Mouse (Mus musculus) heart, embryonic 10.5 days (tissue): Measurements from ENCODE around the gene Aqp3. TPM values are rescaled to one million over a fixed set of nuclear protein-coding genes. Genes with fewer than 3 reads are reported as not detected.

Experiments
- DNase-seq: peaks from one replicate; pipeline ENCODE4 v3.0.0-alpha.2; 2017; ENCODE audit warnings: low spot score
- H3K27ac ChIP-seq: fragments of 300-500 bp; sonication (generic); 2 replicates; pipeline ENCODE4 v1.5.1; 2016; ENCODE audit warnings: mild to moderate bottlenecking
- H3K27me3 ChIP-seq: fragments of 300-500 bp; sonication (generic); 2 replicates; pipeline ENCODE4 v1.6.1; 2016; ENCODE audit warnings: mild to moderate bottlenecking; ENCODE audit not compliant: poor library complexity, insufficient read depth, severe bottlenecking
- H3K36me3 ChIP-seq: fragments of 300-500 bp; sonication (generic); 2 replicates; pipeline ENCODE4 v1.6.1; 2016; ENCODE audit warnings: mild to moderate bottlenecking, moderate library complexity
- H3K4me1 ChIP-seq: fragments of 300-500 bp; sonication (generic); 2 replicates; pipeline ENCODE4 v1.6.1; 2016; ENCODE audit warnings: mild to moderate bottlenecking
- H3K4me3 ChIP-seq: fragments of 300-500 bp; sonication (generic); 2 replicates; pipeline ENCODE4 v1.5.1; 2016; ENCODE audit warnings: mild to moderate bottlenecking, moderate library complexity
- H3K9me3 ChIP-seq: fragments of 300-500 bp; sonication (generic); 2 replicates; pipeline ENCODE4 v1.6.1; 2016; ENCODE audit warnings: mild to moderate bottlenecking, moderate library complexity
- WGBS: fragments of 180-500 bp; shearing (Covaris S2); methylation state at CpG from one replicate; pipeline ENCODE4 v1.1.7; 2016; 5-methylcytosine and 5-hydroxymethylcytosine counted together
- polyA plus RNA-seq: library from polyadenylated mRNA; unstranded; fragments of >200 nt; fragmentation: Nextera tagmentation; extraction: Ambion mirVana; gene quantifications from 2 replicates; pipeline ENCODE4 v1.2.1, GENCODE M21; 2016

Aqp3 gene
- polyA plus RNA-seq, 1 experiment from 2014 or later = 10.6 TPM

DNA sequence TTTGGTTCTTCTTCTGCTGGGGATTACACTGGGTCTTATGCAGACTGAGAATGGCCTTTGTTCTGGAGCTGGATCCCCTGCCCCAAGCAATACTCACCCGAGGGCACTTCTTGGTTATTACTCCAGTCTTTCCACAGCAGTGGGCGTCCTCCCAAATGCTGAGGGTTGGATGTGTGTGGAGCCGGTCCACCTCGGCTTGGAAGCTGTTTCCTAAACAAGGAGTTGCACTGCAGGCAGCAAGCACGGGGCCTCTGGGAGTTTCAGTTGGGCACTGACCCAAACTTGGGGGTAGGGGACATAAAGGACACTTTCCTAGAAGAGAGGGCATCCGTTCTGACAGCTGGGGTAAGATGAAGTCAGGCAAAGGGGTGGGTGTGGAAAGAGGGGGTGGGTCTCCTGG, 23.5 kb downstream of the Aqp3 start:
- 74% methylated on average over 6 of the region's 6 CpGs for WGBS
- 0 out of 2 replicates have a peak, but pooled peaks cover 13% of the 10 kb centered on the region for H3K4me1 ChIP-seq
- H3K36me3 ChIP-seq = no peaks in the 10 kb centered on the region
- H3K9me3 ChIP-seq = no peaks in the 10 kb centered on the region
- no peak overlapping the region for H3K27ac ChIP-seq
- no peak overlapping the region for H3K4me3 ChIP-seq
- DNase-seq = no peak
- no peaks in the 10 kb centered on the region; the same call in 1 of the 2 replicates for H3K27me3 ChIP-seq

DNA sequence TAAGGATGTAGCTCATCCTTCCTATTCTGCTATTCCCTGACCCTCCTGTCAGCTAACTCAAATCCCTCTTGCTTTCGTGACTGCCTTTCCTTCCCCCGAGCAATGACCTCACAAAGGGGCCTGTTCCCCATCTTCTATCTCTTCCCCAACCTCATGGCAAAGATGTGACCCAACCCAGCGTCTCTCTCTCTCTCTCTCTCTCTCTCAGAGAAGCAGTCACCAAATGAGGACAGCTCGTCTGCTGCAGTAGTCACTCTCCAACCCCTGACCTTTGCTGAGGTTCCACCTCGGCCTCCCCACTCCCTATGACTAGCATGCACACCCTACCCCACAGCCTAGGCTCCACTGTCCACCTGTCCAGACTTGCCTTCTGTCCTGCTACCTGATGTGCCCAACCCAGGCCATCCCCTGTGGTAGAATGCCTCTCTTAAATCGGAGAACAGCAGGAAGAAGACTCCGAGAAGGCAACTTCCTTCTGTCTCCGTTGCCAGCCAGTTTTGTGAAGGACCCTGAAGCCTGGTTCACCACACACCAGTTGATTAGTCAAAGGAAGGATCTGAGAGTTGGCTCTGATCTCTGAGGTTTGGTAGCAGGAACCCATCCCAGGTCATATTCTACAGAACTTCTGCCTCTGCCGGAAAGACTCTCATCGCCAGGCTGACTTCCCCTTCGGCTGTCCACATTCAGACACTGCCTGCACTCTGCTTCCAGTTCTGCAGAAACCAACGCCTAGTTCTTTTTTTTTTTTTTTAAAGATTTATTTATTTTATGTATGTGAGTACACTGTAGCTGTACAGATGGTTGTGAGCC, 24.8 kb downstream of the Aqp3 start:
- WGBS = 76% methylated on average over 12 of the region's 12 CpGs

DNA sequence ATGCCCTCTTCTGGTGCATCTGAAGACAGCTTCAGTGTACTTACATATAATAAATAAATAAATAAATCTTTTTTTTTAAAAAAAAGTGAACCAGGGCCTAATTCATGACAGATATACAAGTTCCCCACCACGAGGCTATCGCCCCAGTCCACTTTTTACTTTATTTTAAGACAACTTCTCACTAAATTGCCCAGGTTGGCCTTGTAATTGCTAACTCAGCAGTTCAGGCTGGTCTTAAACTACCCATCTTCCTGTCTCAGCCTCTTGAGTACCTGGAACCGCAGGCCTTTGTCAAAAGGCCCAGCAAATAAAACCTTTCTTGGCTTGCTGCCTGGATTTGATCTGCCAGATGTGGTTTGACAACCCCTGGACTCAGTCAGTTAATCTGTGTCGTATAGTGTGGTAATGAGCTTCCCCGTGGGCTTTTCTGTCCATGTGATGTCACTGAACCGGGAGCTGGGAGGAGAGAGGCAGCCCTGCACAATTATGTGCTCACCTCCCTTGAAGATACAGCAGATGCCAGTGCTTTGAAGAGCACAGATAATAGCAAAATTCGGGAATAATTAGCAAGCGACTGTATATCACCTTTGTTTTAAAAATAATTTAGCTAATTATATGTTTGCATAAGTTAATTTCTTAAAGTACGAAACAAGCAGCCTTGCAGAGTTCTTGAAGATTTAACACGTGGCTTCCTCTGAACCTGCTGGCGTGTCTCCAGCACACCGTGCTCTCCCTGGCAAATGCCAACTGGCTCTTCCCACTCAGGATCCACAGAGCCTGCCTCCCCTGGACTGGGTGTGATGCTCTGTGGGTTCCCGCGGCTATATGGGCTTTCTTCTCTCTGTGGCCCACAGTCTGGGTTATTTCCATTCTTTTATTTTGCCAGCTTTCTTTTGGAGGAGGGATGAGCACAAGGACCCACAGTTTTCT, 26.2 kb downstream of the Aqp3 start:
- H3K9me3 ChIP-seq = no peaks in the 10 kb centered on the region
- H3K4me1 ChIP-seq = 0 out of 2 replicates have a peak, but pooled peaks cover 6% of the 10 kb centered on the region
- no peak overlapping the region for H3K4me3 ChIP-seq
- H3K36me3 ChIP-seq = no peaks in the 10 kb centered on the region
- no peak for DNase-seq
- 79% methylated on average over 14 of the region's 14 CpGs for WGBS
- no peak overlapping the region for H3K27ac ChIP-seq
- no peaks in the 10 kb centered on the region; the same call in 1 of the 2 replicates for H3K27me3 ChIP-seq

More for the DNA sequence above, 24.8 kb downstream of the Aqp3 start:
- Histone ChIP-seq H3K9me3 (no peaks in the 10 kb centered on the region), H3K4me1 (0 out of 2 replicates have a peak, but pooled peaks cover 10% of the 10 kb centered on the region), H3K27ac (no peak overlapping the region), H3K36me3 (no peaks in the 10 kb centered on the region), H3K27me3 (no peaks in the 10 kb centered on the region; the same call in 1 of the 2 replicates), H3K4me3 (no peak overlapping the region)
- no peak for DNase-seq

DNA sequence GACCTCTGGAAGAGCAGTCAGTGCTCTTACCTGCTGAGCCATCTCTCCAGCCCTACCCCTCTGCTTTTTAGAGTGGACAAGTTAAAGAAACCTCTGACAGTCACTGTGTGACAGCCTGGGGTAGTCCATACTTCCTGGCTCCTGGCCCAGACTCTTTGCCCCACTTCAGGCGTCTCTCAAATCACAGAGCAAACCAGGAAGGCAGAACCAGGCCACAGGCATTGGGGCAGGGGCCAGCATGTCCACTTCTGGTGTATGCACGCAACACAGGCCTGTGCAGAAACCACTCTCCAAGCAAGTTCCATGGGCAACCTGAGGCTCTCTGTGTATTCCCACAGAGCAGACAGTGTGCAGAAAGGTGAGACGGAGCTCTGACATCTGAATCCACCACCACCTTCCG, 32.8 kb downstream of the Aqp3 start:
- Histone ChIP-seq H3K4me3 (no peak overlapping the region), H3K27ac (no peak overlapping the region), H3K4me1 (peaks cover 12% of the 10 kb centered on the region), H3K9me3 (no peaks in the 10 kb centered on the region), H3K27me3 (peaks cover 11% of the 10 kb centered on the region), H3K36me3 (no peaks in the 10 kb centered on the region)
- DNase-seq = no peak
- 74% methylated on average over 4 of the region's 4 CpGs for WGBS

DNA sequence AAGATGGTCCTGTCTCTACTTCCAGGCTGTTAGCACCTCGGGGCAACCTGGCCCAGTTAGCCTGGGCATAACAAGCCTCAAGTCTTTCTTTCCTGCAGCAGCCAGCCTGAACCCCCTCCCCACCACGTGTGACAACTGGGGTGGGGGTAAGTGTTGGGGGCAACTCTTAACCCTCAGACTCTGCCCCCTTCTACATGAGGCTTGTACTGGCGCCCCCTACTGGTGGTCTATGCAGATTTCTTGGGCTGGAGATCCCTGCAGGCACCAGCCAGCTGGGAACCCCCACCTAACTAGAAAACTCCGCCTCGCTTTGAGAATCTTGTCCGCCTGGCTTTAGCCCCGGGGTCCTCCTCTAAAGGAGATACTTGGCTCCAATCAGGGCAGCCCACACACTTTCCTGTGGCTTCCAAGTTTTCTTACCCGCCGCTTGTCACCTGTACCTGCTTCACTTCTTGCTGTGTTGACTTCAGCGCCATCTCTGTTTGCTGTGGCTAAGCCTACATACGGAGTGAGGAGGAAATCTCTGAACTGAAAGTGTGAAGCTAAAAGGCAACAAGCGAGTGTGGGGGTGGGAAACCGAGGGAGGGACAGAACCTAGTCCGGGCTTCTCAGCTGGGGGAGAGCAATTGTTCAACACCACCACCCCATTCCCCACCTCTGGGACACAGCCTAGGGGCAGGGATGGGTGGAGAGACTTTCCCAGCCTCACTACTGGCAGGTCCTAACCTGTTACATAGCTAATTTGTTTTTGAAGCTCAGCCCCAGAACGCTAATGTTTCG, 33.9 kb downstream of the Aqp3 start:
- 16% methylated on average over 16 of the region's 16 CpGs for WGBS
- Histone ChIP-seq H3K27me3 (peaks cover 11% of the 10 kb centered on the region), H3K27ac (no peak overlapping the region), H3K36me3 (no peaks in the 10 kb centered on the region), H3K9me3 (no peaks in the 10 kb centered on the region), H3K4me3 (peak overlapping the region; percentile 38), H3K4me1 (peaks cover 12% of the 10 kb centered on the region)
- no peak for DNase-seq

DNA sequence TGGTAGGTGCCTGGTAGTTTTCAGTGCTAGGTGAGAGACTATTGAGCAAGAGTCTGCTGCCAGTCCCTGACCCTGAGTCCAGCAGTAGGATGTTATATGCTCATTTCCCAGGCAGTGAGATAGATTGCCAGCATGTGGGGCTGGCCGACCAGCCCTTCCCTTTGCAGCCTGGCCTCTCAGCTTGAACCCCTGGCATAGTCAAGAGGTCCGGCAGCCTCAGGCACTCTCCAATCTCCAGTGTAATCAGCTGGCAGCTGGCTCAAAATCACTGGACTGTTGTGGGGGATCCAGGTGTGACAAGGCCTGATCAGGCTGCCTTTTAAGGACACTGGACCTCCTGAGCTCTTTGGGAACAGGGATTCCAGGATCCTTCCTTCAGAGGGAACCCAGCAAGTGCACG, 34.6 kb downstream of the Aqp3 start:
- Histone ChIP-seq H3K27ac (no peak overlapping the region), H3K9me3 (no peaks in the 10 kb centered on the region), H3K4me1 (peaks cover 12% of the 10 kb centered on the region), H3K36me3 (no peaks in the 10 kb centered on the region), H3K4me3 (no peak overlapping the region), H3K27me3 (peaks cover 11% of the 10 kb centered on the region)
- WGBS = 41% methylated on average over 3 of the region's 3 CpGs
- no peak for DNase-seq

DNA sequence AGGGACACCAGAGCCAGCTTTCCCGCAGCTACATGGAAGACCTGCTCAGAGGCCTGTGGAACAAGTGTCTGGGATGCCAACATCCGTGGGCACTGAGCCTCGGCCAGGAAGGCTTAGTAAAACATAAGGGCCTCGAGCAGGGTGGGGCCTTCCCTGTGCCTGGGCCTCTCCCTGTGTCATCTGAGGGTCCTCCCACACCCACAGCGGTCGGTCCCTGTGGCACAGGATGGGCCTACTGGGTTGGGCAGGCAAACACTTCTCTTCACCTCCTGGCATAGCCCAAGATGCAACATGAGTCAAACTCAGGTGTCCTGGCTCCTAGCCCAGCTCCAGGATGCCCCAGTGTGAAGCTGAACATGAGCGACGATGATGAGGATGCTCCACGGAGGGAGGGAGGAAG, 40.6 kb downstream of the Aqp3 start:
- Histone ChIP-seq H3K9me3 (no peaks in the 10 kb centered on the region), H3K27me3 (no peaks in the 10 kb centered on the region), H3K27ac (no peak overlapping the region), H3K4me3 (no peak overlapping the region), H3K36me3 (no peaks in the 10 kb centered on the region), H3K4me1 (peaks cover 13% of the 10 kb centered on the region)
- 68% methylated on average over 8 of the region's 9 CpGs for WGBS
- no peak for DNase-seq

DNA sequence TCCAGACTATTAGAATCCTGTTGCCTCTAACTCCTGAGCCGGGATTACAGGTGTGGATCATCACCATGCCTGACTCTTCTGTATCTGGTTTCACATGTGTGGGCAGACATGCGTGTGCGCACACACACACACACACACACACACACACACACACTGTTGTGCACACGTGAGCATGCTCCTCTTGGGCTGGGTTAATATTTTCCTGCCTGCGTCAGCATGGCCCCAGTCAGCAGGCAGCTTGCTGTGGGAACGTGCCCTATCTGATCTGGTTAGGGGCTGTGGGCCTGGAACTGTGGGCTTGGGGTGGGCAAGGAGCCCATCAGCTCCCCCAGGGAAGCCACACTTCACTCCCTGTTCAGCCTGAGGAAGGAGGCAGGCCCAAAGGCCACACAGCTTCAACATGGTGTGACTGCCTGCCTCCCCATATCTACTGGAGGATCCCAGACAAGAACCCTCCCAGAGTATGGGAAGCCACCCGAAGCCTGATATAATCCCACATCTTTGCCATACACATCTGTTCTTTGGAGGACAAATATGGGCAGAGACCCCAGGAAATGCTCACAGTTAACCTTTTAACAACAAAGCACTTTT, 41.1 kb downstream of the Aqp3 start:
- Histone ChIP-seq H3K36me3 (no peaks in the 10 kb centered on the region), H3K27ac (peak overlapping the region; percentile 59; the same call in 1 of the 2 replicates), H3K9me3 (no peaks in the 10 kb centered on the region), H3K4me3 (no peak overlapping the region), H3K4me1 (peaks cover 13% of the 10 kb centered on the region), H3K27me3 (no peaks in the 10 kb centered on the region)
- 50% methylated on average over 7 of the region's 7 CpGs for WGBS
- no peak for DNase-seq

DNA sequence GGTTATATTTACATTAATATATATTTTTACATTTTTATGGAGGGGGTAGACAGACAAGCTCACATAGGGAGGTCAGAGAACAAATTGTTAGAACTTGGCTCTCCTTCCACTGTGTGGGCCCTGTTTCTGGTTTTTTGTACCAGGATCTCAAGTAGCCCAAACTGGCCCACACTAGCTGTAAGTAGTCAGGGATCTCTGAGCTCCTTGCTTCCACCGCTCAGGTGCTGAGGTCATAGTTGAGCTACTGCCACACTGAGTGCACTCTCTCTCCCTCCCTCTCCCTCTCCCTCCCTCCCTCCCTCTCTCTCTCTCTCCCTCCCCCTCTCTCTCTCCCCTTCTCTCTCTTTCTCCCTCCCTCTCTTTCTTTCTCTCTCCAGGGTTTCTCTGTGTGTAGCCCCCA, 41.7 kb downstream of the Aqp3 start:
- Histone ChIP-seq H3K9me3 (no peaks in the 10 kb centered on the region), H3K27me3 (no peaks in the 10 kb centered on the region), H3K4me1 (peaks cover 13% of the 10 kb centered on the region), H3K36me3 (no peaks in the 10 kb centered on the region), H3K27ac (no peak overlapping the region), H3K4me3 (no peak overlapping the region)
- WGBS = 20% methylated on average over 1 of the region's 1 CpGs
- no peak for DNase-seq

DNA sequence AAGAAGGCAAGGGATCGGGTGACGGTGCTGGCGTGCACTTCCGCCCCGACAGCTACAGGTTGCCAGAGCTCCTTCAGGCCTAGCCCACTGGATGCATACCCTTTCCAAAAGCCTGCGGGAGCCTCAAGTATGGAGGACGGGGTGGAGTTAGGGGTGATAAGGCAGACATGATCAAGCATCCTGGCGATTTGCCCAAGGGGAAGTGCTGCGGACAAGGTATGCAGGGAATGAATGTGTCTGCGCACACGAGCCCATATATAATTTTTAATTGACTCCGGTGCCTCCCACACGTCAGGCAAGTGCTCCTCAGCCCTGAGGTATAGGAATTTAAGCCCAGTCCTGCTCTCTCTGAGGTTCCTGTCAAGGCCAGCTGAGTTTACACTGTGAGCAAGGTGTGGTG, 42.9 kb downstream of the Aqp3 start:
- Histone ChIP-seq H3K4me3 (no peak overlapping the region), H3K27ac (peak overlapping the region; percentile 37; the same call in 1 of the 2 replicates), H3K4me1 (peaks cover 18% of the 10 kb centered on the region), H3K27me3 (no peaks in the 10 kb centered on the region), H3K36me3 (no peaks in the 10 kb centered on the region), H3K9me3 (no peaks in the 10 kb centered on the region)
- WGBS = 51% methylated on average over 13 of the region's 13 CpGs
- DNase-seq = peak; percentile 87

DNA sequence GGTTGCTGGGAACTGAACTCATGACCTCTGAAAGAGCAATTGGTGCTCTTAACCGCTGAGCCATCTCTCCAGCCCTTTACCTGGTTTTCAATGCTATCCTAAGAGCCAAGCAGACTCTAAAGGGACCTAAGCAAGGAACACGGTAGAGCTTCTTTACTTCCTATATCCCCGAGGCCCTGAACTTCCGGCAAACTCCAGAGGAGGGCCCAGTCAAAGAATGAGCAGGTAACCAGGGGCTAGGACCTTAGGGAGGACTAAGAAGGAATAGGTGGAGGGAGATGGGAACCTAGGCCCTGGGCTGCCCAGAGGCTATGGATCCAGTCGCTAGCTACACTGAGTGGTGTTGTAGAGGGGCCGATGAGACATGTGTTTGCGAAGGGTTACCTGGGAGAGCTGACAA, 46.2 kb downstream of the Aqp3 start:
- H3K27ac ChIP-seq = no peak overlapping the region
- peaks cover 39% of the 10 kb centered on the region for H3K4me1 ChIP-seq
- no peak for DNase-seq
- no peaks in the 10 kb centered on the region for H3K27me3 ChIP-seq
- WGBS = 74% methylated on average over 7 of the region's 7 CpGs
- H3K36me3 ChIP-seq = no peaks in the 10 kb centered on the region
- no peaks in the 10 kb centered on the region for H3K9me3 ChIP-seq
- H3K4me3 ChIP-seq = no peak overlapping the region
